Mouse (Mus musculus): Measurements from ENCODE around the gene Bend6.
"Not testable (repeated sequence)": the region's sequence is repeated elsewhere in the genome, so short reads cannot be mapped to it uniquely, and the experiment has no call there.

Gene Bend6

DNA sequence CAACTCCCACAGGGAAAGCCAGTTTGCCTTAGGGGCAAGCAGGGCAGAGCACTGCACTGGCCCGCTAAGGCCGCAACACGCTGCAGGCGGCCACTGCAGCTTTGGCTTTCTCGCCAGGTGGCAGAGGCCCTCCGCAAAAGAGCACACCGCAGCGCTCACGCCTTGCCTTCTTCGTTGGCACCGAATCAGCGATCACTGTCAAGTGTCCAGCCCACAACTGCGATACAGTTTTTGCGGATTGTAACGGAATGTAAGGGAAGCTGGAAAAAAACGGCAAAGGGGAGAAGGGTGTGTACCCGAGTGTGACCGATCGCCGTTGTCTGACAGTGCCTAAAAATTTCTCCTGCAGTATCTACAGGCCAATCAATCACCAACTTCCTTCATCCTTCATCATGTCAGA lies 689 bp downstream of the Bend6 start:
- no peak for DNase-seq (ENCODE audit: low spot score in 2 of 2)

DNA sequence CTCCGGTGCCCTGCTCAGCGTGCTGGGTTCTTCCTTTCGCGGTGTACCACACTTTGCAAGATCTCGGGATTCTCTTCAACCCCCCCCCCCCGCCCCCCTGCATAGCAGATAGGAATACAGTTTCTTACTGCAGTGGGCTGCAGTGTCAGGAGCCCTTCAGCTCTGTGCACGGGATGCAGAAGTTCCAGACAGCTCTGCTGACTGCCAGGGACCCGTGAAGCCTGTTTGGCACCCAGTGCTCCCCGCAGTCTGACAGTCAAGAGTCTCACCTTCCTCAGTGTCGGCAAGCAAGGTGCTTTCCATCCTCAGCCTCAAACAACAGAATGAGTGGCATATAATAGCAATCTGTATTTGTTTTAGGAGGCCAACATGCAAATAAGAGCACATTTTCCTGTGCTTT lies 1.4 kb downstream of the Bend6 start:
- no peak for DNase-seq (ENCODE audit: low spot score in 2 of 2)

DNA sequence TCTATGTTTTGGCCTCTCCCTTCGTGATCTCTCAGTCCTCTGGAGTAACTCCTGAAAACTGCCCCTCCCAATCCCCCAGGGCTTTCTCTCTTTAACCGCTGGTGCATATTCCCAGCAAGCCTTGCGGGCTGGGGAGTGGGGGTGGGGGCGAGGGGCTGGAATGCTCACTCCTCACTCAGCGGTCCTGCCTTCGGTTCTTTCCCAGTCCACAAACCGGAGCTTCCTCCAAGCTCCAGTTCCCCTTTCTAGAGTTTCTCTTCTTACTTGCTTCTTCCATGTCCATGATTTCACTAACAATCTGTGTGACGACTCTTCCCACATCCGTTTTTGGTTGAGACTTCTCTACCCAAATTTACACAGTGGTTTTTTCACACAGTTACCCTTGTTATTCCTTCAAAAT lies 4.0 kb downstream of the Bend6 start:
- no peak for DNase-seq (ENCODE audit: low spot score in 2 of 2)

DNA sequence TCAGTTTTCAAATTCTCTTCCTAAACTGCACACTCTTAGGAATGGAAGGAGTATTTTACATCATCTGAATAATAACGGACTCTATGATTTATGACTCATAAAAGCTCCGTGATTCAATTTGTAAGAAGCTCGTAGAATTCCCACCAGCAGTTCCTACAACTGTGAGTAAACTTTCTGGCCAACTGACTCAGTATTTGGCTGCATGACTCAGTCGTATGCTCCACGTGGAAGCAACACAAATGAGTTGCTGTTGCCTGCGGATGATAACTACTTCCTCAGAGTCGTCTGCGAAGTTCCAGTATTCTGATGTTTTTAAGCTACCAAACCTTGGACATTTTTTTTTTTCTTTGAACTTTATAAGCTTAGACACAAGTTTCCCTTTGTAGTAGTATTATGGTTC lies 7.4 kb downstream of the Bend6 start:
- no peak for DNase-seq (ENCODE audit: low spot score in 2 of 2)

DNA sequence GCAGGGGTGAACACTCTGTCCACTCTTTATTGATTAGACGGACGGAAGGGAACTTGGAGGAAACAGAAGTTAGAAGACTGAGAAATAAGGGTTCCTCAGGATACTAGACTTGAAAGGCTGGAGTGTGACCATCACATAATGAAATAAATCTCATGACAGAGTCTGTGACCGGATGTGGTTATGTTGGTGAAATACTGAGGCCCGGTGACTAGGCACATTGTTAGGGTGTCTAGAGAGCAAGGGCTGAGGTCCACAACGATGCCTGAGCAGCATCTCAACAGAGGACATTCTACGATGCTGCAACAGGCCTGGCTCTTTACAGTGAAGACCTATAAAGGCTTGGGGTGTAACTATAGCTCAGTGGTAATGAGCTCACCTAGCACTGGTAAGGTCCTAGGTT lies 9.2 kb downstream of the Bend6 start:
- no peak for DNase-seq (ENCODE audit: low spot score in 2 of 2)

DNA sequence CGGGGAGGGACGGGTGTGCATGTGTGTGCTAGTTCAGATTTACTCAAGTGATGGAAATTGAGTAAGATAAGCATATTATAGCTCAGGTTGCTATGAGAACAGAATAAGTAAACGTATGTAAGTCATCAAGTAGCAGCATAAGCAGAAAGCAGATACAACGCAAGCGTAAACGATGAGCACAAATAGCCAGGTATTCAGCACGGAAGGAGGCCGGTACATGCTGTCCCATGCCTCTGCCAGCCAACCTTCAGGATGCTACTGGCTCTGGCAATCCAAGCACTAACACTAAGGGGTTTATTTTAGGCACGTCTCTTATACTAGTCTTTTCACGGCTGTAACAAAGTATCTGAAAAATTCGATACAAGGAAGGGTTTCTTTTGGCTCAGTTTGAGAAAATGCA lies 10.2 kb downstream of the Bend6 start:
- DNase-seq (ENCODE audit: low spot score in 2 of 2) = no peak

DNA sequence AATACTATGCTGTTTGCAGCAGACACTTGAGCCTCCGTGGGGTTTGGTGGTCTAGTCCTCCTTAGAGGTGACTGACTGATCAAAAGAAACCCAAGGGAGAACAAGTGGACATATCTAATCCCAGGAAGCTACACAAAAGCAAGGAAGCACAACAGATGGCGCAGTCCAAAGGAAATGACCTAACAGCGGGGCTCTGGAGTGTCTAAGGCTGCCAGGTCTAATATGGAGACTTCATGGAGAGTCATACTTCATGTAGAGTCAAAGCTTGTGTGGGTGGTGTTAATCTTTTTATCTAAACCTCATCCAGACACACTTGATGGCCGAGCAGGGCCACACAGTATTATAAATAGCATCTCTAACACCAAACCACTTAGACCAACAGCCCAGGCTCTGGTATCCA lies 10.9 kb downstream of the Bend6 start:
- no peak for DNase-seq (ENCODE audit: low spot score in 2 of 2)

DNA sequence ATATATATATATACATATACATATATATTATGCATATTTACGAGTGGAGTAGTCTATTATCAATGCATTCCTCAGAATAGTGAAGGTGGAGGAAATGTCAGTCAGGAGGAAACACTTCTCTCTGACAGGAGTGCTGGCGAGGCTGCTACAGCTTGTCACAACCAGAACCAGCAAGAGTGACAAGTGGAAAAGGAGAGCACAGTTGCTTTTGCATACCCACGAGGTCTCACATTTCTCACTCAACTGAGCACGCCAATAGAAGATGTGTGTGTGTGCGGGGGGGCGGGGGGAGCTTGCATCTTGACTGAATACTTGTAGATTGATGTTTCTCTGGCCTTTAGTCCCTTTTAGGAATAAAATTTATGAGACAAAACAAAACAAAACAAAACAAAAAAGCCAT lies 11.5 kb downstream of the Bend6 start:
- no peak for DNase-seq (ENCODE audit: low spot score in 2 of 2)

DNA sequence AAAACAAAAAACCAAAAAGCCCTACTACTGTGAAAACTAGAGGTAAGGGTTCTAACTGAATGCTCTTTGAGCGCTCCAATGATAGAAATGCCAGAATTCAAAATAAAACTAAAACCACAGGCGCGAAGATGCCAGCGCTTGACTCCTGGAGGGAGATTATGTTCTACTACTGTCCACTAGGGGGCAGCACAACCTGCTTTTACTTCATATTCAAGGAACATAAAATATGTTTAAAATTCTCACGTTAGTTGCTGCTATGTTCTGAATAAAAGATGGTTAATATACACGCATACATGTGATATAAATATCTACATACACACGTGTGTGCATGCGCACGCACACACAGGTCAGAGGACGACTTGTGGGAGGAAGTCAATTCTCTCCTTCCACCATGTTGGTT lies 14.8 kb downstream of the Bend6 start:
- DNase-seq (ENCODE audit: low spot score in 2 of 2) = no peak

DNA sequence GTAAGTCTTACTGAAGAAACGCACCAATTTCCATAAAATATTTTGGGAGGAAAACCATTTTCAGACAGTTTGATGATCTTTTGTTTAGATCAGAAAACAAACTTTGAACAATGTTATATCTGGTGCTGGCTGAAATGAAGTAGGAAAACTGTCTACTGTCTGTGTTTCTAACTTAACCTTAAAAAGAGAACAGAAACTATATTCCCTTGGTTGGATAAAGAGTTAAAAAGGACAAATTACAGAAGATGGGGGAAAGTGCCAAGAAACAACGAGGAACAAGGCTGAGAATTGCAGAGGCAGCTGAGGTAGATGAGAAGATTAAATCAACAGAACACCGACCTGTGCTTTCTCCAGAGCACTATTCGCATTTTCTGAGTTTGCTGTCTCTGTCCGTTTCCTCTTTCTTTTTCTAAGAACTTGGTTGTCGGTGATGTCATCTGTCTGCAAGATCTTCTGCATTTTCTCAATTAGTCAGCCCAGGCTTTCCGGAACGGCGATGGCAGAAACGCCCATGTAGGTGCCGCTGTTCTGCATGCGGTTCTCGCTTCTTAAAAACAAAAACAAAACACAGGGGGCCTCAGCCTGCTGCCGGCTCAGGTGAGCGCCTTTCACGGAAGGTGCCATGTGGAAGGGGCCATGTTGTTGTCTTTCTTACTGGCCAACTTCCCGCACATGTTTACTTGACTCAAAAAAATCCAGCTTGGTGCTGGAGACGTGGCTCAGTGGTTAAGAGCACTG lies 24.3 kb downstream of the Bend6 start:
- DNase-seq (ENCODE audit: low spot score in 2 of 2) = peak; percentile 68 to 70

DNA sequence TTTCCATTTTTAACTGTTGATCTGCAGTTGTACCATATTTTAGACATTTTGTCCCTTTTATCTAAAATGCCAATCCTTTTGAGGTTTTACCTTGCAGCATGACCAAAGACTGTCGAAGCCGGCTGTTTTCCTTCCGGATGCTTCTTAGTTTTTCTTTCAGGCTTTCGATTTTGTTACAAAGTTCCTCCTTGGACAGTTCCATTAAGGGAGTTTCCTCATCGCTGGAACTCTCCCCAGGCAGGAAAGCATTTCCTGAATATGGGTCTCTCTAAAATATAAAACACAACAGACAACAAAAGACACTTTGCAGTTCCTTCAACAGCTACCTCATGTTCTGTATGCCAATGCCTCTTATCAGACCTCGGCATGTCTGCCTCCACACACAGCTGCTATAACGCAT lies 29.4 kb downstream of the Bend6 start:
- no peak for DNase-seq (ENCODE audit: low spot score in 2 of 2)

DNA sequence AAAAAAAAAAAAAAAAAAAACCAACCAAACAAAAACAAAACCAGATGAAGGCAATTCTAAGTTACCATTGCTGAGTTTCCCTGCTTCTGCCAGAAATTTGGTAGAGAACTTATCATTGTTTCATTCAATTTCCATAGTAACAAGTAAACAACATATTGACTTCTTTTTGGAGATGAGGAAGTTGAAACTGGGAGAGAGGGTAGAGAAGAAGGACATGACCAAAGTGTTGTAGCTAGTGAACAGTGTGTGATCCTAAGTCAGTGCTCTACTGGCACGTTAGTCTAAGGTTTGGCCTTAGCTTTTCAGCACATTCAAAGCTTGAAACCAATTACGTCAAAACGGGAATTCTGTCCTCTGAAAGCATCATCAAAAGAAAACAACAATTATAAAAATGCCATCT lies 31.2 kb downstream of the Bend6 start:
- no peak for DNase-seq (ENCODE audit: low spot score in 2 of 2)

DNA sequence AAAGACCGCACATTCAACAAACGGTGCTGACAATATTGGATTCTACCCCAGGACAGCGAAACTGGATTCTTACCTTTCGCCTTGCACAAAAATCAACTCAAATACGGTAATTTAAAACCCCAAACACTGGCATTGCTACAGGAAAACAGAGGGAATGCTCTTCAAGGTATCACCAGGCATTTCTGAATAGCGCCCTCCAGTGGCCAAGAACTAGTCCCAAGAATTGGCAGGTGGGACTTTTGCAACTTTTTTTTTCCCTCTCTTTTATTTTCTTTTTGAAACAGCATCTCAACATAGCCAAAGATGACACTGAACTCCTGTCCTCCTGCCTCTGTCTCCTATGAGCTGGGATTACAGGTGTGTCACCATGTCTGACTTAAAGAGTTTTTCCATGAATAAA lies 31.9 kb downstream of the Bend6 start:
- no peak for DNase-seq (ENCODE audit: low spot score in 2 of 2)

DNA sequence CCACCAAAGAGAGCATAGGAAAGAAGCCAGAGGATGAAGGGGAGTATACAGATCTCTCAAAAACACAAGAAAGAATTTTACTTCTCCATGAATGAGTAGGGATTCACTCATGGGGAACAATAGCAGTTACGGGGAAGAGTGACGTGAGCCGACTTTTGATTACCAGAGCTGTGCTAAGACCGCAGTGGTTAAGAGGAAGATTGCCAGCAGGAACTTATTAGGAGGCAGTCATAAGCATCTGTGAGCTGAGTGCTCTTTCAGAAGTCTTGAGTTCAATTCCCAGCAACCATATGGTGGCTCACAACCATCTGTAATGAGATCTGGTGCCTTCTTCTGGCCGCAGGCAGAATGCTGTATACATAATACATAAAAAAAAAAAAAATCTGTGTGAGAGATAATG lies 34.1 kb downstream of the Bend6 start:
- no peak for DNase-seq (ENCODE audit: low spot score in 2 of 2)

DNA sequence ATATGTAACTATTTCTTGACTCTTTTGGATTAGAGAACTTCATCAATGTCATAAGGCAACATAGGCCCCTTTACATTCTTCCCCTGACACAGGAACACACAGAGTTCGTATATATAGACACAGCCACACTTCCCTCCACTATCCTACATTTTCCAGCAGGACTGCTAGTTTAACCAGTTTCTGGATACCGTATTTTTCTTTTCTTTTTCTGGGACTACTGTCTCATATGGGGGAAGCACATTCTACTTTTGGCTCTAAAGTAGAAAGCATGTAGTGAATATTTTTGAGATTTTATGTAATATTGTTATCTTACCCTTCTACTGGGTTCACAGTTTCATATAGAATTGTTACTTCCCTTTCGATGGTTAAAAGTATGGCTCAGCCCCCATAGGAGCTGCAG lies 38.2 kb downstream of the Bend6 start:
- no peak for DNase-seq (ENCODE audit: low spot score in 2 of 2)

DNA sequence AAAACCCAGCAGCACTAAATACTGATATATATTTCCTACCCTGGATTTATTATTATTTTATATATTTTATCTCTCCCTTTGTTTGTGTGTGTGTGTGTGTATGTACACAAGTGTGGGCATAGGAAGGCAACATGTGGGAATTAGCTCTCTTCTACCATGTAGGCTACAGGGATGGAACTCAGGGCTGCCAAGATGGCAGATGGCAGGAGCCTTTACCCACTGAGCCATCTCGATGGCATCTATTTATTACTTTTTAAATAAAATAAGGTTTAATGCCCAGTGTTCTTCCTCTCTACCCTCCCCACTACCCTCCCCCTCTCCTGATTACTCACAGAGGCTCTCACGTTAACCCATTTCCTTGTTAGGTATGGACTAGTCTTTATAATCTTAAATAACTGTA lies 38.6 kb downstream of the Bend6 start:
- DNase-seq (ENCODE audit: low spot score in 2 of 2) = no peak

DNA sequence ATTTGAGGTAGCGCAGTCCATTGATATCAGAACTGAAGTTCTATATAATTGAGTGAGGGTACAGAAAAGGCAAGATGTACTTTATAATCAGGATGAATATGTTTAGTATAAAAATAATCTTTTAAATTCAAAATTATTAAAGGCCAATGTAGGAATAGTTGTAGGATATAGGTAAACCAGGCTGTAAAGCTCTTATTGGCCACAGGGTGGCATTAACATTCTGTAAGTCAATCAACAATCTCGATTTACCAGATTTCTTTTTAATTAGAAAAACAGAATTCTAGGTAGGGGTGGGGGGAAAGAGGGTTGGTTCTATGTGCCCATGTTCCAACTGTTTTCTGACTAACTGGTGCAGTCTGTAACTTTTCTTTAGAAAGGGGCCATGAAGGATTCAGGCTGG lies 60.8 kb downstream of the Bend6 start:
- no peak for DNase-seq (ENCODE audit: low spot score in 2 of 2)

DNA sequence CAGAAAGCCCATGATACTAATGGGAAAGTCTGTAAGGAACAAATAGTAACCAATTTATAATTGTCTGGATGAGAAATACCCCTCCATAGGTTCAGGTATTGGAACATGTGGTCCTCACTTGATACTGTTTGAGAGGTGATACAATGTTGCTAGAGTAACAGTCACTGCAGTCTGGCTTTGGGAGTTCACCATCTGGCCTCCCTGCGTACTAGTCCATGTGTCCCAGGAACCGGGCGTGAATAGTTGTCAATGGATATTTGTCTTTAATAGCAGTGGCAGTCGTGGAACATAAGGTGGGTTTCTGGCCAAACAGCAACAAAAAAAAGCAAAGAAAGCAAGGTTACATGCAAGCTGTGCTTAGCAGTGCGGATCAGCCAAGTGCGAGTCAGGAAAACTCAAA lies 63.8 kb downstream of the Bend6 start:
- DNase-seq (ENCODE audit: low spot score in 2 of 2) = no peak

DNA sequence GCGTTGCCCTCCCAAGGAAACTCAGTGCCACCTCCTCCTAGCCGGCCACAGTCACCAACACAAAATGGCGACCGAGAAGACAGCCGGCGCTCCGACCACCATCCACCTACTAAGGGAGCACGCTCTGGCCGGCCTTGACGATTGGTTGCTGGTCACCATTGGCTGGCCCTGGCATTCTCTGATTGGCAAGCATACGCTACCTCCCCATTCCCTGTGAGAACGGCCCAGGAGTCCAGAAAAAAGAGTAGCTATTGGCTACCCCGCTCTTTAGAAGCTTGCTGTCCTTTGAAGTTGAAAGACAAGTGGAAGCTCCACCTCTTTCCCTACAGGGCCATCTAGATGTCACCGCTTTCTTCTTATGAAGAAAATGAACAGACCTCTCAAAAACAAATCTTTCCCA lies 68.7 kb downstream of the Bend6 start:
- DNase-seq (ENCODE audit: low spot score in 2 of 2) = not testable (repeated sequence)

DNA sequence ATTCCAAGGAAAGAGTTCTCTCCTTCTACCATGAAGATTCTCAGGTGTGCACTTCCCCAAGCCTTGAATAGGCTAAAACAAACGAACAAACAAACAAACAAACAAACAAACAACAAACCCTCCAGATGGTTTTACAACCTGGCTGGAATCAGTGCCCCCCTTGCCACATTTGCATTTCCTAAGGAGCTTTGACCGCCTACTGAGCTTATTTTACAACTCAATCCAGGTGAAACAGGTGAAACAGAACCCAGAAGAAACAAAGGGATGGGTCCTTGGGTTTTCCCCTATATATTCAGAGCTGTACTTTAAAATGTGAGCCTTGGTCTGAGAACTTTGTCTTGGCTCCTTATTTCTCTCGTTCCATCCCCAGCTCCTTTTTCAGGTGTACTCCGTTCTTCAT lies 77.0 kb downstream of the Bend6 start:
- DNase-seq (ENCODE audit: low spot score in 2 of 2) = no peak

DNA sequence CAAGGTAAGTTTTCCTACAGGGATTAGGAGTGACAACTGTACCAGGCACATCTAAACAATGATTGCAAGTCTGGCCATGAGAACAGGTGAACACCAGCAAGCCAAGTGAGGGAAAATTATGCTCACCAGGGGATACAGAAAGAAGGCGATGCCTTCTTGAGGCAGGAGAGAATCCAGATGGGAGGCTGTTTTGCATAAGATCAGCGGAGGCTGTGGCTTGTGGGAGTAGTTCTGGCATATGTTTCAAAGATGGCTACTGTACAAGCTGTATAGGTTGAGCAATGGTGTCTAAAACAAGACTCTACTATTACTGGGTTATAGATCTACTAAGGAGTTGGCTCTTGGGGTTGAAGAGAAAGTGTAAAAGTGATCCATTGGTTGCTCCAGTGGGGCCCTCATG lies 89.7 kb downstream of the Bend6 start:
- DNase-seq (ENCODE audit: low spot score in 2 of 2) = no peak

DNA sequence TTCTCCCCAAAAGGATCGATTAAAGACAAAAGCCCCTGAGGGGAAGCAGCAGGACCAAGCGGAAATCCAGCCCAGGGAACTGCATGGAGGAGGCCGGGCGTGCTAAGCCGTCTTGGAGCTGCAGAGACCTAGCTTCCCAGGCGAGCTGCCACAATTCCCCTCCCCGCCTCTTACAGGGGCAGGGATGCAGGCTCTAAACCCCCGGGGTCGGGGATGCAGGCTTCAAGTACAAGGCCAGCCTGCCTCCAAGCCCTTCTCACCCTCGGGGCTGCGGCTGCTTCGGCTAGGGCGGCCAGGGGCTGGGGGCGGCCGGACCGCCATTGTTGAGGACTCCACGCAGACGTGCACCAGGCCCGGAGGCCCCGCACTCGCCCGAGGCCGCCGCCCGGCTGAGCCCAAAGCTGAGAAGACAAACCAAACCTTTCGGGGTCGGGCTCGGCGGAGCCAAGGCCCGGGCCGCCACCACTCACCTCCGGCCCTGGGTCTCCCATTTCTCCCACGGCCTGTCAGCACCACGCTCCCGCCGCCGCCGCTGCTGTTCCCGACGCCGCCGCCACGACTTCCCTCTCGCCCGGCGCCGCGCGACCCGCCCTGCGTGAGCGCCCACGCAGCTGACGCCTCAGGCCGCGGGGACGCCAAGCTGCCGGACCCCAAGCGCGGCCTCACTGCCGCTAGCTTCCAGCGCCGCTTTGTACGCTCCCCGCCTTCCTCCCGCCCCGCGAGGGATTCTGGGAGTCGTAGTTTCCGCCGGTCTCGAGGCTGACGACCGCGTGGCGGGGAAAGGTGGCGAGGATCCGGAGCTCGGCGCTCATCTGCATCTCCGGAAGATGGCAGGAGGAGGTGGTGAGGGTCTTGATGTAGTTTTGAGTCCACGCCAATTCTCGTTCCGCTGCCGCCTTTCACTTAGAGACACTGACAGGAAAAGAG lies 93.5 kb downstream of the Bend6 start, which contains the start of gene Zfp451:
Zfp451 (minus strand) TSS at position 728 of the 927 bp plus-strand sequence.
- peak; percentile 87 to 88 for DNase-seq (ENCODE audit: low spot score in 2 of 2)

DNA sequence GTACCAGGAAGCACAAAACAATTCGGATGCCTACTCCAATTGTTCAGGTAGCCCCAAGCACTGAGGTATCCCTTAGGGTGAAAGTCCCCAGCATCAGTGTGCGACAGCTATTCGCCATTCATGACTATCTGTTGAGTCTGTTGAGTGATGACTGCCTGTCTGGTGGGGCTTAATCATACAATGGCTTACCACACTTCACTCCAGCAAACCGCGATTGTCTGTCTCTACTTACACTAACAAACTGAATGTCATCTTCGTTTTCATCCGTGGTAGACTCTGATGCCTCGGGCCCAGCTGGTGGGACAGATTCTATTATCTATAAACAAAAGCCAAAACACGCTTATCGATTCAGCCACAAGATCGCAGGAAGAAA lies 94.1 kb downstream of the Bend6 start:
- DNase-seq (ENCODE audit: low spot score in 2 of 2) = no peak
